7 mouse cellular contexts compared by ENCODE assay signal in the genomic region with DNA sequence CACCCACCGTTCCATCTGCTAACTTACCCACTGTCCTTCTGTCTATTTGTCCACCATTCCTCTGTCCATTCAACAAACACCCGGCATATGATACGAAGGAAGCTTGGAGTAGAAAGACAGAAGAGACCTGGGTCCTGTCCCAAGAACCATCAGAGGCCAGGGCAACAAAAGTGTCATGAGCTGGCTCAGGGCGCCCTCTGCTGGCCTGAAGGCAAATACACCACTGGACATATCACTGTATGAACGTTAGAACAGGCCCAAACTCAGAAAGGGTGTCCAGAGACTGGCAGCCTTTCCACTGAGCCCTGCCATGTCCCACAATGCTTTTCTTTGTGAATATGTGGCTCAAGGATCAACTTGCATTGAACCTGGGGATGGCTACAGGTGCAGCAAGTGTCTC.
DNase-seq lines count a peak whose midpoint lies in the region; ATAC-seq and TF ChIP-seq lines count a peak whose summit lies in the region.

No protein-coding gene starts in this region.

- no peaks in the 10 kb centered on the region for H3K9me3 ChIP-seq in embryonic facial prominence, embryonic 11.5 days (replicated peaks; ENCODE audit: control insufficient read depth, low read length)
- no peaks in the 10 kb centered on the region for H3K9me3 ChIP-seq in intestine, embryonic 15.5 days
- H3K9me3 ChIP-seq in liver, embryonic 14.5 days (ENCODE audit: control insufficient read depth, low read length) = no peaks in the 10 kb centered on the region

- no peak for TF ChIP-seq POLR2A in thymus, adult 2 months (IDR thresholded peaks at IDR 0.05; ENCODE audit: control insufficient read depth, extremely low read depth, insufficient read depth, low read length, poor library complexity)
- no peak for TF ChIP-seq POLR2A in small intestine, adult 2 months (IDR thresholded peaks at IDR 0.05; ENCODE audit: low read depth, low read length)

- peak; percentile 43; the same call in 1 of the 2 replicates for TF ChIP-seq CTCF in thymus, adult 2 months (IDR thresholded peaks at IDR 0.05; ENCODE audit: borderline replicate concordance, control insufficient read depth, extremely low read depth, insufficient read depth, low read length, poor library complexity)
- TF ChIP-seq CTCF in liver, embryonic 14.5 days (IDR thresholded peaks at IDR 0.05; ENCODE audit: low read depth) = peak; percentile 80
- TF ChIP-seq CTCF in small intestine, adult 2 months (IDR thresholded peaks at IDR 0.05; ENCODE audit: extremely low read depth, insufficient read length, insufficient replicate concordance, low read depth, low read length) = peak; percentile 78; the same call in 1 of the 2 replicates

- H3K27me3 ChIP-seq in thymus, adult 2 months (ENCODE audit: control insufficient read depth, insufficient read depth, low read length) = no peaks in the 10 kb centered on the region
- H3K27me3 ChIP-seq in embryonic facial prominence, embryonic 11.5 days (ENCODE audit: control insufficient read depth, insufficient read depth, low read length) = 0 out of 2 replicates have a peak, but pooled peaks cover 2% of the 10 kb centered on the region
- no peaks in the 10 kb centered on the region for H3K27me3 ChIP-seq in intestine, embryonic 15.5 days (replicated peaks)
- H3K27me3 ChIP-seq in liver, embryonic 14.5 days (ENCODE audit: control insufficient read depth, insufficient read depth, low read length) = no peaks in the 10 kb centered on the region
- no peaks in the 10 kb centered on the region for H3K27me3 ChIP-seq in small intestine, adult 2 months (ENCODE audit: control insufficient read depth, insufficient read depth, low read length)

- no peaks in the 10 kb centered on the region for H3K4me1 ChIP-seq in thymus, adult 2 months (replicated peaks; ENCODE audit: control insufficient read depth, insufficient read depth, low read length)
- H3K4me1 ChIP-seq in embryonic facial prominence, embryonic 11.5 days (ENCODE audit: control insufficient read depth, insufficient read depth, low read length) = peaks cover 13% of the 10 kb centered on the region
- peaks cover 15% of the 10 kb centered on the region for H3K4me1 ChIP-seq in intestine, embryonic 15.5 days (replicated peaks)
- no peaks in the 10 kb centered on the region for H3K4me1 ChIP-seq in liver, embryonic 14.5 days (replicated peaks; ENCODE audit: control insufficient read depth in 2 of 2, insufficient read depth in 2 of 2, low read length in 1 of 2)
- H3K4me1 ChIP-seq in small intestine, adult 2 months (ENCODE audit: control insufficient read depth, insufficient read depth, insufficient read length, low read length) = peaks cover 6% of the 10 kb centered on the region; the same call in 1 of the 2 replicates

- TF ChIP-seq EP300 in liver, embryonic 14.5 days (IDR thresholded peaks at IDR 0.05; ENCODE audit: low read depth) = no peak

- no peaks in the 10 kb centered on the region for H3K36me3 ChIP-seq in thymus, adult 2 months (ENCODE audit: control insufficient read depth, insufficient read depth, low read length)
- no peaks in the 10 kb centered on the region for H3K36me3 ChIP-seq in embryonic facial prominence, embryonic 11.5 days (replicated peaks; ENCODE audit: control insufficient read depth, insufficient read depth, low read depth, low read length)
- no peaks in the 10 kb centered on the region for H3K36me3 ChIP-seq in intestine, embryonic 15.5 days
- no peaks in the 10 kb centered on the region for H3K36me3 ChIP-seq in liver, embryonic 14.5 days (replicated peaks; ENCODE audit: control insufficient read depth, insufficient read depth, low read depth)
- no peaks in the 10 kb centered on the region for H3K36me3 ChIP-seq in small intestine, adult 2 months (ENCODE audit: control insufficient read depth, insufficient read depth, low read length)

- no peak overlapping the region for H3K4me3 ChIP-seq in thymus, adult 2 months (ENCODE audit: control insufficient read depth, insufficient read depth, low read length)
- H3K4me3 ChIP-seq in embryonic facial prominence, embryonic 11.5 days (ENCODE audit: low read depth, low read length) = no peak overlapping the region
- no peak overlapping the region for H3K4me3 ChIP-seq in intestine, embryonic 15.5 days (replicated peaks)
- H3K4me3 ChIP-seq in liver, embryonic 14.5 days (ENCODE audit: insufficient read depth in 1 of 2, low read depth in 2 of 2, low read length in 2 of 2) = no peak overlapping the region
- no peak overlapping the region for H3K4me3 ChIP-seq in small intestine, adult 2 months (ENCODE audit: low read depth, low read length)

- H3K27ac ChIP-seq in thymus, adult 2 months (ENCODE audit: control insufficient read depth, insufficient read depth, low read length) = no peak overlapping the region
- H3K27ac ChIP-seq in embryonic facial prominence, embryonic 11.5 days (replicated peaks; ENCODE audit: low read depth, low read length) = no peak overlapping the region
- H3K27ac ChIP-seq in intestine, embryonic 15.5 days = no peak overlapping the region
- no peak overlapping the region for H3K27ac ChIP-seq in liver, embryonic 14.5 days
- H3K27ac ChIP-seq in small intestine, adult 2 months (ENCODE audit: insufficient read depth, low read depth, low read length) = no peak overlapping the region

- H3K4me2 ChIP-seq in embryonic facial prominence, embryonic 11.5 days (ENCODE audit: low read depth, low read length) = no peak overlapping the region
- H3K4me2 ChIP-seq in intestine, embryonic 15.5 days (replicated peaks) = no peak overlapping the region
- no peak overlapping the region for H3K4me2 ChIP-seq in liver, embryonic 14.5 days (ENCODE audit: low read depth)

- DNase-seq in thymus, adult 2 months = peak; percentile 8
- no peak for DNase-seq in thymus, adult 18-20 months
- DNase-seq in adrenal gland, postnatal 36 days = peak; percentile 65 to 75
- peak; percentile 78 for DNase-seq in embryonic facial prominence, embryonic 11.5 days (ENCODE audit: low spot score)
- peak in 2 of 3 experiments; percentile 4 to 7 for DNase-seq in liver, embryonic 14.5 days (ENCODE audit: low read depth in 3 of 3, low spot score in 3 of 3)

- H3K9ac ChIP-seq in embryonic facial prominence, embryonic 11.5 days (replicated peaks; ENCODE audit: low read length) = no peak overlapping the region
- H3K9ac ChIP-seq in intestine, embryonic 15.5 days = no peak overlapping the region
- no peak overlapping the region for H3K9ac ChIP-seq in liver, embryonic 14.5 days (replicated peaks)

- 43% methylated on average over 5 of the region's 5 CpGs for WGBS in thymus, adult 2 months
- WGBS in embryonic facial prominence, embryonic 11.5 days = 44% methylated on average over 5 of the region's 5 CpGs
- 45% methylated on average over 5 of the region's 5 CpGs for WGBS in intestine, embryonic 15.5 days
- WGBS in liver, embryonic 14.5 days (ENCODE audit: insufficient replicate concordance) = 25% methylated on average over 5 of the region's 5 CpGs
- 27% methylated on average over 5 of the region's 5 CpGs for WGBS in small intestine, adult 2 months

- ATAC-seq in embryonic facial prominence, embryonic 11.5 days (replicated peaks; ENCODE audit: insufficient number of reproducible peaks, low FRiP score, low TSS enrichment, low read depth) = no peak
- ATAC-seq in intestine, embryonic 15.5 days = peak; percentile 50; the same call in 1 of the 2 replicates
- ATAC-seq in liver, embryonic 14.5 days (ENCODE audit: insufficient read depth) = no peak

Comparison
In these comparisons a context has a peak if more than half of its experiments do, and no peak if none do; other contexts are left out.
1. DNase-seq: peak in thymus, adult 2 months (single experiment), adrenal gland, postnatal 36 days (2 of 2), embryonic facial prominence, embryonic 11.5 days (single experiment) and liver, embryonic 14.5 days (2 of 3); none in thymus, adult 18-20 months (0 of 2).
2. Peak in every context shown above with its lines, with median percentiles within 50 percentile points of each other: CTCF ChIP-seq.